In genomic region chr11:60540002-60540610, GRCm38 (mm10) we compare ENCODE assay signal across 8 mouse cellular contexts. TPM values are rescaled to one million over a fixed set of nuclear protein-coding genes. Genes with fewer than 3 reads are reported as not detected.
DNase-seq lines count a peak whose midpoint lies in the region; ATAC-seq and TF ChIP-seq lines count a peak whose summit lies in the region.

No protein-coding gene starts in this region.

- no peaks in the 10 kb centered on the region for H3K9me3 ChIP-seq in hindbrain, embryonic 11.5 days (ENCODE audit: control insufficient read depth, low read length)
- H3K9me3 ChIP-seq in midbrain, embryonic 11.5 days (ENCODE audit: control insufficient read depth, low read length): no peaks in the 10 kb centered on the region

- H3K27me3 ChIP-seq in testis, adult 2 months (ENCODE audit: control insufficient read depth, insufficient read depth, low read length): no peaks in the 10 kb centered on the region
- no peaks in the 10 kb centered on the region for H3K27me3 ChIP-seq in hindbrain, embryonic 11.5 days (ENCODE audit: control insufficient read depth, insufficient read depth, low read length)
- H3K27me3 ChIP-seq in midbrain, embryonic 11.5 days (ENCODE audit: control insufficient read depth, insufficient read depth, low read length): no peaks in the 10 kb centered on the region

- peaks cover 22% of the 10 kb centered on the region for H3K4me1 ChIP-seq in testis, adult 2 months (ENCODE audit: control insufficient read depth, insufficient read depth, low read length)
- H3K4me1 ChIP-seq in embryonic fibroblast, embryonic 13.5 days (ENCODE audit: control insufficient read depth, insufficient read depth, low read length): peaks cover 12% of the 10 kb centered on the region; the same call in 1 of the 2 replicates
- peaks cover 7% of the 10 kb centered on the region for H3K4me1 ChIP-seq in hindbrain, embryonic 11.5 days (replicated peaks; ENCODE audit: control insufficient read depth, insufficient read depth, low read length)
- H3K4me1 ChIP-seq in midbrain, embryonic 11.5 days (ENCODE audit: control insufficient read depth, insufficient read depth, low read length): peaks cover 30% of the 10 kb centered on the region

- no peak for DNase-seq in testis, postnatal 14 days (ENCODE audit: low spot score)
- no peak for DNase-seq in hindbrain, embryonic 11.5 days (ENCODE audit: low spot score)
- peak; percentile 6 to 8 for DNase-seq in layer of hippocampus, postnatal 36 days
- peak; percentile 86 for DNase-seq in midbrain, embryonic 11.5 days (ENCODE audit: low spot score, missing footprints)
- DNase-seq in ovary, postnatal 14 days (ENCODE audit: low spot score): no peak

- peak overlapping the region; percentile 42 for H3K9ac ChIP-seq in hindbrain, embryonic 11.5 days (ENCODE audit: low read depth, low read length)
- peak overlapping the region; percentile 64 for H3K9ac ChIP-seq in midbrain, embryonic 11.5 days (ENCODE audit: low read length)

- H3K27ac ChIP-seq in testis, adult 2 months (ENCODE audit: control insufficient read depth, insufficient read depth, low read depth, low read length): no peak overlapping the region
- peak overlapping the region; percentile 74 for H3K27ac ChIP-seq in embryonic fibroblast, embryonic 13.5 days (ENCODE audit: insufficient read depth, low read length)
- H3K27ac ChIP-seq in hindbrain, embryonic 11.5 days (ENCODE audit: low read depth, low read length): no peak overlapping the region
- H3K27ac ChIP-seq in midbrain, embryonic 11.5 days (ENCODE audit: low read depth, low read length): no peak overlapping the region

- no peak for TF ChIP-seq CTCF in testis, adult 2 months (IDR thresholded peaks at IDR 0.05; ENCODE audit: control insufficient read depth, insufficient read depth, insufficient replicate concordance, low read depth, low read length)
- no peak for TF ChIP-seq CTCF in embryonic fibroblast, embryonic 13.5 days (IDR thresholded peaks at IDR 0.05; ENCODE audit: borderline replicate concordance, insufficient read depth, low read length)

- peak overlapping the region; percentile 99 for H3K4me2 ChIP-seq in hindbrain, embryonic 11.5 days (replicated peaks; ENCODE audit: low read depth, low read length)
- H3K4me2 ChIP-seq in midbrain, embryonic 11.5 days: peak overlapping the region; percentile 99

- ATAC-seq in hindbrain, embryonic 11.5 days (ENCODE audit: low FRiP score): no peak
- no peak for ATAC-seq in midbrain, embryonic 11.5 days (ENCODE audit: low FRiP score)
- no peak for ATAC-seq in megakaryocyte-erythroid progenitor cell, adult 5-6 weeks (replicated peaks; ENCODE audit: low FRiP score, low TSS enrichment, poor library complexity, severe bottlenecking)

- H3K4me3 ChIP-seq in testis, adult 2 months (ENCODE audit: control insufficient read depth, low read depth, low read length): peak overlapping the region; percentile 49; the same call in 1 of the 2 replicates
- H3K4me3 ChIP-seq in embryonic fibroblast, embryonic 13.5 days (ENCODE audit: insufficient read depth, low read length): peak overlapping the region; percentile 68
- H3K4me3 ChIP-seq in hindbrain, embryonic 11.5 days (ENCODE audit: low read depth, low read length): peak overlapping the region; percentile 96
- peak overlapping the region; percentile 92 for H3K4me3 ChIP-seq in midbrain, embryonic 11.5 days (ENCODE audit: low read depth, low read length)

- peaks cover 1% of the 10 kb centered on the region for H3K36me3 ChIP-seq in testis, adult 2 months (ENCODE audit: control insufficient read depth, insufficient read depth, low read length)
- H3K36me3 ChIP-seq in hindbrain, embryonic 11.5 days (ENCODE audit: control insufficient read depth, insufficient read depth, low read length): peaks cover 2% of the 10 kb centered on the region; the same call in 1 of the 2 replicates
- peaks cover 5% of the 10 kb centered on the region; the same call in 1 of the 2 replicates for H3K36me3 ChIP-seq in midbrain, embryonic 11.5 days (ENCODE audit: control insufficient read depth, insufficient read depth, low read length)

- 17% methylated on average over 4 of the region's 4 CpGs for WGBS in hindbrain, embryonic 11.5 days
- WGBS in midbrain, embryonic 11.5 days: 22% methylated on average over 4 of the region's 4 CpGs

- TF ChIP-seq POLR2A in testis, adult 2 months (IDR thresholded peaks at IDR 0.05; ENCODE audit: control insufficient read depth, low read depth, low read length): no peak
- no peak for TF ChIP-seq POLR2A in embryonic fibroblast, embryonic 13.5 days (IDR thresholded peaks at IDR 0.05; ENCODE audit: low read depth, low read length)

RNA-seq across cellular contexts. Expression of gene Alkbh5, which starts 3.9 kb away (rescaled TPM):
- polyA plus RNA-seq in testis, adult 2 months (2012; rRNA removed): 13.4 and 13.8 TPM in 2 replicates
- polyA plus RNA-seq in embryonic fibroblast, embryonic 13.5 days (2011; ENCODE audit: insufficient read length, low read depth, missing spikeins): 46.4 and 53.5 TPM in 2 replicates
- polyA plus RNA-seq in hindbrain, embryonic 11.5 days (2014; fragmentation: Nextera tagmentation; extraction: Ambion mirVana): 31.1 and 33.2 TPM in 2 replicates
- total RNA-seq in layer of hippocampus, postnatal 36 days (2021): 10 to 100 TPM; 54.0 to 58.5 TPM
- polyA plus RNA-seq in midbrain, embryonic 11.5 days (2014; fragmentation: Nextera tagmentation; extraction: Ambion mirVana): 33.9 and 35.4 TPM in 2 replicates
- total RNA-seq in megakaryocyte-erythroid progenitor cell, adult 5-6 weeks (2014; fragmentation: Nextera tagmentation): 33.5 and 37.7 TPM in 2 replicates
- total RNA-seq in megakaryocyte-erythroid progenitor cell, adult 5-6 weeks (2017): 25.4 and 28.1 TPM in 2 replicates

Comparison
In these comparisons a context has a peak if more than half of its experiments do, and no peak if none do; other contexts are left out.
1. DNase-seq: peak in layer of hippocampus, postnatal 36 days (2 of 2) and midbrain, embryonic 11.5 days (single experiment); none in testis, postnatal 14 days (single experiment), hindbrain, embryonic 11.5 days (single experiment) and ovary, postnatal 14 days (single experiment).
2. Peak in every context shown above with its lines, with median percentiles within 50 percentile points of each other: H3K4me3 ChIP-seq.